Mouse (Mus musculus) bone marrow, adult 2 months (tissue): ENCODE data around the gene Irgm1. TPM values are rescaled to one million over a fixed set of nuclear protein-coding genes. Genes with fewer than 3 reads are reported as not detected.

Experiments
- H3K27ac ChIP-seq: fragments of 200-500 bp; 2 replicates; pipeline ENCODE4 v1.5.1; 2012; ENCODE audit warnings: low read depth, mild to moderate bottlenecking, control low read depth, inconsistent platforms, low read length; ENCODE audit not compliant: control insufficient read depth, poor library complexity, insufficient read depth
- H3K4me1 ChIP-seq: fragments of 200-500 bp; 2 replicates; pipeline ENCODE4 v1.6.1; 2011; ENCODE audit warnings: low read length; ENCODE audit not compliant: control insufficient read depth, insufficient read depth
- H3K4me3 ChIP-seq: fragments of 200-500 bp; replicated peaks from 2 replicates; pipeline ENCODE3; 2011; ENCODE audit warnings: mild to moderate bottlenecking, low read depth, low read length, control low read depth; ENCODE audit not compliant: control insufficient read depth
- CTCF ChIP-seq: fragments of 200-500 bp; IDR thresholded peaks from 2 replicates; pipeline ENCODE4 v1.5.1; 2011; ENCODE audit warnings: low read length, control low read depth; ENCODE audit not compliant: control insufficient read depth, insufficient read depth
- POLR2A ChIP-seq: fragments of 200-500 bp; IDR thresholded peaks from 2 replicates; pipeline ENCODE4 v1.6.1; 2011; ENCODE audit warnings: low read depth, mild to moderate bottlenecking, control low read depth, low read length, borderline replicate concordance; ENCODE audit not compliant: control insufficient read depth
- WGBS: fragments of 180-500 bp; shearing (Covaris S2); methylation state at CpG from one replicate; pipeline ENCODE4 v1.1.7; 2018; 5-methylcytosine and 5-hydroxymethylcytosine counted together
- polyA plus RNA-seq: library from polyadenylated mRNA; stranded (reverse); fragments of >200 nt; gene quantifications from 2 replicates; pipeline ENCODE4 v1.2.4, GENCODE M21; 2011; ENCODE audit warnings: low replicate concordance; ENCODE audit not compliant: missing spikeins, insufficient read depth, insufficient read length

Irgm1 gene
- polyA plus RNA-seq, 1 experiment = 21.3 TPM

DNA sequence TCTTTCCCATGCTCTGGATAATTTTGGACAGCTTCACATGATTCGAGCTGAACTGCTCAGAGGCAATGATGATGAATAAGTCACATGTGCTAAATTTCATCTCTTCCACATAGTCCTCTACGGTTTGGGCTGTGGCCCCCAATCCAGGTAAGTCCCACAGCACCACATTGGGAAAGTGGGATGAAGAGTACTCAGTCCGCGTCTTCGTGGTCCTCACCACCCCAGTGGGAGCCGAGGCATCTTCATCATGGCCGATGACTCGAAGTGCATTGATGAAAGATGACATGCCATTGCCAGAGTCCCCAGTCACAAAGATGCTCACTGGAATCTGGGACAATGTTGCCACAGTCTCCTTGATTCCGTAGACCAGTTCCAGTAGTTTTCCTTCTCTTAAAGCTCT is 5.0 kb downstream of the Irgm1 start:
- Histone ChIP-seq H3K4me3 (no peak overlapping the region), H3K4me1 (no peaks in the 10 kb centered on the region; the same call in 1 of the 2 replicates), H3K27ac (no peak overlapping the region)
- 92% methylated on average over 9 of the region's 9 CpGs for WGBS
- TF ChIP-seq POLR2A (no peak), CTCF (no peak)

DNA sequence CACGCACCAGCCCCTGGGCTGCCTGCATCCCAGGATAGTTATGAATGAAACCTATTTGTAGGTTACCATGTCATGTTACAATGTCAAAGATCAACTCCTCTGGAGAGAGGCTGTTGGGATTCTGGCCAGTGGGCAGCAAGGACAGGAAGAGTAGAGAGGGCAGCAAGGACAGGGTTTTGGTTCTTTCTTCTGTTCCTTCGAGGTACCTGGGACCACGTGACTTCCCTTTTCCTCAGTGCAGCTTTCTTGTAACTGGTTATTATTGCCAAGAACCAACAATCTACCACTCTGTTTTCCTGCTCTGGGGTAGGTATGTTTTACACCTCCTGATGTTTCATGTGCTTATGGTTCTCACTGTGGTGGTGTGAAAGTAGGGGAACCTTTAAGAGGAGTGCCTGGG is 7.7 kb downstream of the Irgm1 start:
- TF ChIP-seq CTCF = no peak
- no peak for TF ChIP-seq POLR2A
- Histone ChIP-seq H3K27ac (no peak overlapping the region), H3K4me1 (no peaks in the 10 kb centered on the region), H3K4me3 (no peak overlapping the region)
- 40% methylated on average over 3 of the region's 3 CpGs for WGBS

GRCm38 (mm10) chr11:48862784-48863319 is 8.6 kb downstream of the Irgm1 start:
- Histone ChIP-seq H3K4me1 (no peaks in the 10 kb centered on the region), H3K27ac (no peak overlapping the region)

DNA sequence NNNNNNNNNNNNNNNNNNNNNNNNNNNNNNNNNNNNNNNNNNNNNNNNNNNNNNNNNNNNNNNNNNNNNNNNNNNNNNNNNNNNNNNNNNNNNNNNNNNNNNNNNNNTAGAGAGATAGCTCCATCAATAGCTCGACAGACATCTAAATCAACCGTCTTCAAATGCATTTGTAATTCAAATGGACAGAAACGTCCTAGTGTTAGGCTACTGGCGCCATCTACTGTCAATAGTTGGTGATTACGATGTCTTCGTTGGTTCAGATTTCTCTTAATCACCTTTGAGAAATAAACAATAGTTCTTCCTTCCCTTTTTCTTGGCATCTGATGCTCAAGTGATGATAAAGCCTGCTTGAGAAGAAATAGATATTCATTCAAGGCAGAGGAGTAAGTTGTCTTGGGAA is 12.5 kb downstream of the Irgm1 start:
- WGBS = under 1% methylated on average over 6 of the region's 6 CpGs
- TF ChIP-seq POLR2A = no peak
- TF ChIP-seq CTCF = peak; percentile 36; the same call in 1 of the 2 replicates
- H3K27ac ChIP-seq = no peak overlapping the region
- H3K4me1 ChIP-seq = no peaks in the 10 kb centered on the region
- no peak overlapping the region for H3K4me3 ChIP-seq

More at GRCm38 (mm10) chr11:48862784-48863319, 8.6 kb downstream of the Irgm1 start:
- no peak for TF ChIP-seq POLR2A
- no peak for TF ChIP-seq CTCF
- WGBS = 83% methylated on average over 1 of the region's 1 CpGs
- no peak overlapping the region for H3K4me3 ChIP-seq

DNA sequence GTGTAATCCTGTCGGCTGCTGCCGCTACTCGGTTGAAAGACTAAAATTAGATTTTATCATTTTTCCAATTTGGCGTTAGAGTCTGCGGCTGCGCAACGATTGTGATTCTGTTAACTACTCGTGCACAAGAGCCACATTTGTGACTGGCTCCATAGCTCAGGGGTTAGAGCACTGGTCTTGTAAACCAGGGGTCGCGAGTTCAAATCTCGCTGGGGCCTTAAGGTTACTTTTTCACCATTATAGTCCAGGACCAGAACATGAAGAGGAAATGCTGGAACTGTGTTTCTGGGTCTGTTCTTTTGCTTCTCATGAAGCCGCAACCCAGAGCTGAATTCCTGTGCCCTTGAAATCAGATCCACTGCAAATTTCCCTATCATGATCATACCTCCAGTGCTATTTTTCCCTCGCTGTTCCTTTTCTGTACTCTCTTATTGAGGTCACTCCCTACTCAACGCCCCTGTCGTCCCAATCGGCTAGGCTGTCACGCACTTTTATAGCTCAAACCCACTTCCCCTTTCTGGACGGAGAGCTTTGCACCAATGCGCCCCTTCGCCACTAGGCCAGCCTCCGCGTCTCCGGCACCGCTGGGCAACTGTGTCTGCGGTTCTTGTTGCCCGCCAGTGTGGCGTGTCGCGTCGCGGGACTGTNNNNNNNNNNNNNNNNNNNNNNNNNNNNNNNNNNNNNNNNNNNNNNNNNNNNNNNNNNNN is 17.9 kb downstream of the Irgm1 start:
- Histone ChIP-seq H3K27ac (peak overlapping the region; percentile 18), H3K4me3 (peak overlapping the region; percentile 70), H3K4me1 (no peaks in the 10 kb centered on the region; the same call in 1 of the 2 replicates)
- TF ChIP-seq CTCF = peak; percentile 35; the same call in 1 of the 2 replicates
- TF ChIP-seq POLR2A = peak; percentile 48; the same call in 1 of the 2 replicates
- under 1% methylated on average over 31 of the region's 31 CpGs for WGBS

GRCm38 (mm10) chr11:48852624-48853473 is 18.6 kb downstream of the Irgm1 start:
- TF ChIP-seq CTCF = no peak
- TF ChIP-seq POLR2A = no peak
- 11% methylated on average over 23 of the region's 23 CpGs for WGBS
- Histone ChIP-seq H3K27ac (no peak overlapping the region), H3K4me1 (no peaks in the 10 kb centered on the region; the same call in 1 of the 2 replicates), H3K4me3 (peak overlapping the region; percentile 70)

DNA sequence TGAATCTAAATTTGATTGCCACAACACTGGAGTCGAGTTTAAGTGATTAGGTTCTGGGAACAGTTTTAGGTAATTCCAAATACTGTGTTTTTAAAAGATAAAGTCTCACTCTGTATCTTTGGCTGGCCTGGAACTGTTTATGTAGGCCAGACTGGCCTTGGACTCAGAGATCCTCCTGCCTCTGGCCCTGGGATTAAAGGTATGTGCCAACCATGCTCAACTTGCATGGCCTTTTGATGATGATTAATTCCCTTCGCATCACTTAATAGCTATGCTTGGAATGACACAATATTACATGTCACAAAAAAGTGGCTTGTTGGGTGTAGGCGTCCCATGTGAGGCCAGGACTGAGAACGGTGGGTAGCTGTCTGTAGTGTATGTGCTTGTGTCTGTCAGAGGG is 19.3 kb downstream of the Irgm1 start:
- H3K27ac ChIP-seq = no peak overlapping the region
- TF ChIP-seq CTCF (no peak), POLR2A (no peak)
- WGBS = 83% methylated on average over 4 of the region's 4 CpGs
- no peak overlapping the region for H3K4me3 ChIP-seq
- H3K4me1 ChIP-seq = no peaks in the 10 kb centered on the region; the same call in 1 of the 2 replicates

GRCm38 (mm10) chr11:48851270-48851995 is 20.1 kb downstream of the Irgm1 start:
- WGBS = 78% methylated on average over 4 of the region's 4 CpGs
- no peaks in the 10 kb centered on the region; the same call in 1 of the 2 replicates for H3K4me1 ChIP-seq

More at GRCm38 (mm10) chr11:48851270-48851995, 20.1 kb downstream of the Irgm1 start:
- TF ChIP-seq CTCF (peak; percentile 32; the same call in 1 of the 2 replicates), POLR2A (no peak)
- Histone ChIP-seq H3K4me3 (no peak overlapping the region), H3K27ac (no peak overlapping the region)
